ENCODE assay signal across 28 mouse cellular contexts in the genomic region with DNA sequence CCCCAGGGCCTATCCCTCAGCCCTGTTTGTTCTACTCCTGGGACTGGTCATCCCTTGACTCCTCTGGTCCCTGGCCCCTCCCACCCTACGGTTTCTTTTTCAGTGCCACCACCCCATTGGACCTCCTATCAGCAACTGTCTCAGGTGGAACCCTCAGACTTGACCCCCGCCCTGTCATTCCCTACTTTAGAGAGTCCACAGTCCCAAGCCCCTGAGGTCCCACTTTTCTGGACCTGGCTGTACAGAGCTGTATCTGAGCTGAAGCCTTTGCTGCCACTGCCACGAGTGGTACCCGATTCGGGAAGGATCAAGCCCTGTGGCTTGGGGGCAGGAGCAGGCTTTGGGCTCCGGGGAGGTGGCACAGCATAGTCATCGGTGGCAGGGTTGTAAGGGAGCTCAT. TPM values are rescaled to one million over a fixed set of nuclear protein-coding genes. Genes with fewer than 3 reads are reported as not detected.
DNase-seq lines count a peak whose midpoint lies in the region; ATAC-seq and TF ChIP-seq lines count a peak whose summit lies in the region.
"Had no signal": no experiment of that assay in that cellular context is flagged by ENCODE, and none has a peak within 500 bp of the region (broad histone marks: within the 10 kb centered on the region; RNA-seq: fewer than 3 reads in every experiment).

No protein-coding gene starts in this region.

- no peak for ATAC-seq in liver, embryonic 13.5 days (ENCODE audit: low read depth)
- ATAC-seq in midbrain, embryonic 15.5 days (replicated peaks), result no peak
- ATAC-seq: forebrain, embryonic 14.5 days; inflammation-experienced regulatory T-cells, adult 6 months had no signal

- TF ChIP-seq POLR2A in myocyte (IDR thresholded peaks at IDR 0.05; ENCODE audit: insufficient read length, low read depth), result no peak

- H3K4me1 ChIP-seq in liver, embryonic 13.5 days (replicated peaks), result peaks cover 80% of the 10 kb centered on the region
- peaks cover 0 to 11% of the 10 kb centered on the region in 2 experiments; a peak in 2 of 4 replicates for H3K4me1 ChIP-seq in ES-E14 (ENCODE audit: control insufficient read depth in 2 of 2, insufficient read depth in 2 of 2, low read length in 2 of 2, poor library complexity in 1 of 2)
- peaks cover 19% of the 10 kb centered on the region for H3K4me1 ChIP-seq in midbrain, embryonic 15.5 days

- H3K4me3 ChIP-seq in gastrocnemius, adult 2 months, result peak overlapping the region; percentile 81
- H3K4me3 ChIP-seq in liver, embryonic 13.5 days (replicated peaks), result no peak overlapping the region
- H3K4me3 ChIP-seq in ES-E14 (ENCODE audit: insufficient read depth in 1 of 2, low read depth in 1 of 2, low read length in 2 of 2, poor library complexity in 1 of 2, severe bottlenecking in 1 of 2) (no peak overlapping the region), myocyte (peak overlapping the region; percentile 98)
- H3K4me3 ChIP-seq in midbrain, embryonic 15.5 days, result no peak overlapping the region
- H3K4me3 ChIP-seq: heart, embryonic 13.5 days; hindbrain, embryonic 15.5 days; layer of hippocampus, adult 2 months; neural tube, embryonic 12.5 days had no signal

- 75% methylated on average over 7 of the region's 7 CpGs for WGBS in liver, embryonic 13.5 days (ENCODE audit: insufficient replicate concordance)
- WGBS in midbrain, embryonic 15.5 days, result 60% methylated on average over 7 of the region's 7 CpGs

- intact Hi-C loops in gastrocnemius, adult 2 months (cut with DNase I), result no loop called here

- no peak for DNase-seq in gastrocnemius, adult 2 months
- no peak for DNase-seq in gastrocnemius, postnatal 4 days (ENCODE audit: low spot score in 2 of 2)
- DNase-seq in liver, embryonic 13.5 days, result no peak
- DNase-seq in liver, result no peak
- DNase-seq in ES-E14 (ENCODE audit: low read depth, low spot score), result no peak
- DNase-seq: adrenal gland, postnatal 25 days; cerebellum, adult 11-12 months; cerebellum, adult 9-11 months; embryo, embryonic 11 days; gastrocnemius, postnatal 36 days; heart, postnatal 10 days; kidney, adult 11 months; kidney, postnatal 36 days; lung, postnatal 4 days; midbrain, embryonic 14.5 days; right cerebral cortex, adult 18-20 months; thymus, adult 18-20 months; thymus, postnatal 25 days had no signal

- in situ Hi-C loops in ES-E14 (cut with MboI; ENCODE audit: low sequenced_read_pairs in 2 of 2, unreplicated experiment in 2 of 2), result no loop called here

- H3K27ac ChIP-seq in gastrocnemius, adult 2 months, result peak overlapping the region; percentile 88
- H3K27ac ChIP-seq in liver, embryonic 13.5 days, result peak overlapping the region; percentile 35; the same call in 1 of the 2 replicates
- no peak overlapping the region for H3K27ac ChIP-seq in ES-E14 (ENCODE audit: insufficient read depth, low read depth, low read length, poor library complexity, severe bottlenecking)
- no peak overlapping the region for H3K27ac ChIP-seq in midbrain, embryonic 15.5 days
- H3K27ac ChIP-seq: hindbrain, embryonic 10.5 days; hindbrain, embryonic 15.5 days; layer of hippocampus, adult 2 months; neural tube, embryonic 12.5 days; stomach, postnatal 0 days had no signal

- TF ChIP-seq CTCF in gastrocnemius, adult 2 months (IDR thresholded peaks at IDR 0.05), result no peak

- H3ac ChIP-seq in myocyte (ENCODE audit: control insufficient read depth, insufficient read length), result no peak overlapping the region

- H3K4me2 ChIP-seq in liver, embryonic 13.5 days, result peak overlapping the region; percentile 83; the same call in 1 of the 2 replicates
- H3K4me2 ChIP-seq in myocyte (ENCODE audit: low read depth), result no peak overlapping the region
- no peak overlapping the region for H3K4me2 ChIP-seq in midbrain, embryonic 15.5 days
- H3K4me2 ChIP-seq: hindbrain, embryonic 15.5 days; neural tube, embryonic 12.5 days had no signal

- peaks cover 29% of the 10 kb centered on the region for H3K27me3 ChIP-seq in liver, embryonic 13.5 days
- no peaks in the 10 kb centered on the region for H3K27me3 ChIP-seq in myocyte (ENCODE audit: control insufficient read depth, insufficient read depth, insufficient read length)
- H3K27me3 ChIP-seq in midbrain, embryonic 15.5 days (replicated peaks), result peaks cover 45% of the 10 kb centered on the region

- H3K9me3 ChIP-seq in liver, embryonic 13.5 days (replicated peaks), result no peaks in the 10 kb centered on the region
- H3K9me3 ChIP-seq in ES-E14 (ENCODE audit: control insufficient read depth, insufficient read depth, low read depth, low read length), result no peaks in the 10 kb centered on the region
- H3K9me3 ChIP-seq in midbrain, embryonic 15.5 days, result no peaks in the 10 kb centered on the region
- H3K9me3 ChIP-seq: heart, embryonic 13.5 days; hindbrain, embryonic 10.5 days; hindbrain, embryonic 15.5 days; neural tube, embryonic 12.5 days had no signal

- H3K79me2 ChIP-seq in myocyte (ENCODE audit: control insufficient read depth, insufficient read depth), result peaks cover 29% of the 10 kb centered on the region

- peak overlapping the region; percentile 92 for H3K9ac ChIP-seq in liver, embryonic 13.5 days
- 0 out of 2 replicates have a peak overlapping the region, but pooled peaks have one; percentile 5 for H3K9ac ChIP-seq in ES-E14 (ENCODE audit: insufficient read depth, low read depth, low read length, poor library complexity, severe bottlenecking)
- H3K9ac ChIP-seq in midbrain, embryonic 15.5 days, result no peak overlapping the region
- H3K9ac ChIP-seq: hindbrain, embryonic 15.5 days; neural tube, embryonic 12.5 days had no signal

- peaks cover 31% of the 10 kb centered on the region for H3K36me3 ChIP-seq in liver, embryonic 13.5 days
- H3K36me3 ChIP-seq in ES-E14 (ENCODE audit: control insufficient read depth, insufficient read depth, low read length, poor library complexity, severe bottlenecking), result no peaks in the 10 kb centered on the region
- H3K36me3 ChIP-seq in myocyte (ENCODE audit: control insufficient read depth, insufficient read depth), result no peaks in the 10 kb centered on the region
- no peaks in the 10 kb centered on the region for H3K36me3 ChIP-seq in midbrain, embryonic 15.5 days (replicated peaks)
- H3K36me3 ChIP-seq: hindbrain, embryonic 10.5 days; hindbrain, embryonic 15.5 days; neural tube, embryonic 12.5 days had no signal

TF ChIP-seq in ES-E14, 5 proteins besides CTCF, POLR2A, EP300 and RAD21:
- no peak for TF ChIP-seq HCFC1 (IDR thresholded peaks at IDR 0.05; ENCODE audit: borderline replicate concordance, insufficient read depth, low read length)
- no peak for TF ChIP-seq CHD2 (IDR thresholded peaks at IDR 0.05; ENCODE audit: low read depth, low read length)
- no peak for TF ChIP-seq MAFK (IDR thresholded peaks at IDR 0.05; ENCODE audit: insufficient read depth, low read depth, low read length)
- no peak for TF ChIP-seq ZC3H11A (IDR thresholded peaks at IDR 0.05; ENCODE audit: borderline replicate concordance, low read depth, low read length)
- no peak for TF ChIP-seq ZNF384 (IDR thresholded peaks at IDR 0.05; ENCODE audit: low read depth, low read length)

TF ChIP-seq in myocyte, 11 proteins besides CTCF, POLR2A, EP300 and RAD21 (continues in another document):
- TF ChIP-seq USF1 (IDR thresholded peaks at IDR 0.05; ENCODE audit: low read depth) (no peak), CEBPB (IDR thresholded peaks at IDR 0.05; ENCODE audit: insufficient read depth, poor library complexity, severe bottlenecking) (no peak), TCF12 (IDR thresholded peaks at IDR 0.05; ENCODE audit: insufficient read depth, poor library complexity, severe bottlenecking) (no peak), SRF (IDR thresholded peaks at IDR 0.05; ENCODE audit: control insufficient read depth, insufficient read length, low read depth) (no peak), MYOG (IDR thresholded peaks at IDR 0.05; ENCODE audit: control insufficient read depth in 1 of 3, insufficient read depth in 1 of 3, insufficient read length in 2 of 3, low read depth in 2 of 3) (no peak), REST (IDR thresholded peaks at IDR 0.05; ENCODE audit: insufficient read depth, insufficient read length) (no peak), E2F4 (IDR thresholded peaks at IDR 0.05; ENCODE audit: insufficient read depth) (no peak), MAX (IDR thresholded peaks at IDR 0.05; ENCODE audit: low read depth) (no peak)

RNA-seq across cellular contexts. Expression of a gene that starts 2.2 kb away (rescaled TPM):
- total RNA-seq in gastrocnemius, adult 2 months (2021), result 1 to 10 TPM; 1.3 to 4.1 TPM
- total RNA-seq in gastrocnemius, postnatal 4 days (2021), result 10 to 100 TPM in 1 of 2 experiments, 1 to 10 TPM in 1; 9.1 to 10.4 TPM
- polyA plus RNA-seq in liver, embryonic 13.5 days (2015; fragmentation: Nextera tagmentation; extraction: Ambion mirVana), result 20.1 and 20.2 TPM in 2 replicates
- 8.5 and 14.9 TPM in 2 replicates for total RNA-seq in ES-E14 (2012; rRNA removed)
- 41.3 TPM for polyA plus RNA-seq in myocyte (2012; fragmentation: generic; extraction: Trizol)
- 2.3 TPM in 2 replicates for polyA plus RNA-seq in midbrain, embryonic 15.5 days (2015; fragmentation: Nextera tagmentation; extraction: Ambion mirVana)

RNA-seq across cellular contexts. Expression of a gene that starts 2.9 kb away (rescaled TPM):
- total RNA-seq in gastrocnemius, adult 2 months (2021), result 1 to 10 TPM; 2.1 to 3.5 TPM
- 10 to 100 TPM; 15.4 to 17.3 TPM for total RNA-seq in gastrocnemius, postnatal 4 days (2021)
- 2.1 and 2.2 TPM in 2 replicates for polyA plus RNA-seq in liver, embryonic 13.5 days (2015; fragmentation: Nextera tagmentation; extraction: Ambion mirVana)
- total RNA-seq in ES-E14 (2012; rRNA removed), result 2.3 and 3.4 TPM in 2 replicates
- polyA plus RNA-seq in myocyte (2012; fragmentation: generic; extraction: Trizol), result 14.4 TPM
- 6.8 and 7.6 TPM in 2 replicates for polyA plus RNA-seq in midbrain, embryonic 15.5 days (2015; fragmentation: Nextera tagmentation; extraction: Ambion mirVana)
- polyA plus RNA-seq: inflammation-experienced regulatory T-cells, adult 6 months had no signal

RNA-seq across cellular contexts. Expression of a gene that starts 23.2 kb away (rescaled TPM):
- total RNA-seq in gastrocnemius, adult 2 months (2021), result 100 to 1,000 TPM in 1 of 2 experiments, 10 to 100 TPM in 1; 94.5 to 101 TPM
- total RNA-seq in gastrocnemius, postnatal 4 days (2021), result 10 to 100 TPM; 75.5 to 86.3 TPM
- polyA plus RNA-seq in liver, embryonic 13.5 days (2015; fragmentation: Nextera tagmentation; extraction: Ambion mirVana), result 186 and 197 TPM in 2 replicates
- total RNA-seq in ES-E14 (2012; rRNA removed), result 152 and 242 TPM in 2 replicates
- 199 TPM for polyA plus RNA-seq in myocyte (2012; fragmentation: generic; extraction: Trizol)
- 182 and 198 TPM in 2 replicates for polyA plus RNA-seq in midbrain, embryonic 15.5 days (2015; fragmentation: Nextera tagmentation; extraction: Ambion mirVana)

RNA-seq across cellular contexts. Expression of a gene that starts 24.0 kb away (rescaled TPM):
- total RNA-seq in gastrocnemius, adult 2 months (2021), result 10 to 100 TPM; 14.1 to 21.5 TPM
- total RNA-seq in gastrocnemius, postnatal 4 days (2021), result 10 to 100 TPM; 30.1 to 33.5 TPM
- polyA plus RNA-seq in liver, embryonic 13.5 days (2015; fragmentation: Nextera tagmentation; extraction: Ambion mirVana), result 131 and 132 TPM in 2 replicates
- 66.8 and 80.3 TPM in 2 replicates for total RNA-seq in ES-E14 (2012; rRNA removed)
- polyA plus RNA-seq in myocyte (2012; fragmentation: generic; extraction: Trizol), result 96.2 TPM
- polyA plus RNA-seq in midbrain, embryonic 15.5 days (2015; fragmentation: Nextera tagmentation; extraction: Ambion mirVana), result 79.0 and 81.2 TPM in 2 replicates

RNA-seq across cellular contexts. Expression of a gene that starts 26.5 kb away (rescaled TPM):
- total RNA-seq in gastrocnemius, adult 2 months (2021), result 1 to 10 TPM in 1 of 2 experiments, under 1 TPM in 1; 0.20 to 1.1 TPM
- total RNA-seq in gastrocnemius, postnatal 4 days (2021), result 1 to 10 TPM in 1 of 2 experiments, under 1 TPM in 1; 0.70 to 1.1 TPM
- 5.3 and 5.6 TPM in 2 replicates for polyA plus RNA-seq in liver, embryonic 13.5 days (2015; fragmentation: Nextera tagmentation; extraction: Ambion mirVana)
- total RNA-seq in ES-E14 (2012; rRNA removed), result 3.7 and 5.6 TPM in 2 replicates
- 0.24 TPM for polyA plus RNA-seq in myocyte (2012; fragmentation: generic; extraction: Trizol)
- 0.51 and 0.75 TPM in 2 replicates for polyA plus RNA-seq in midbrain, embryonic 15.5 days (2015; fragmentation: Nextera tagmentation; extraction: Ambion mirVana)

Comparison
In these comparisons a context has a peak if more than half of its experiments do, and no peak if none do; other contexts are left out.
1. H3K27ac ChIP-seq: peak in gastrocnemius, adult 2 months (single experiment) and liver, embryonic 13.5 days (single experiment); none in ES-E14 (single experiment) and midbrain, embryonic 15.5 days (single experiment).
2. H3K4me3 ChIP-seq: peak in gastrocnemius, adult 2 months (single experiment) and myocyte (single experiment); none in liver, embryonic 13.5 days (single experiment), ES-E14 (0 of 2) and midbrain, embryonic 15.5 days (single experiment).